Mouse (Mus musculus) spleen, adult 2 months (tissue): ENCODE measurements at regions not wholly inside any gene's neighbourhood (a gene's known extent, or its start where the extent isn't known, plus 50 kb on each side); places are given as distances from the start of the nearest gene placed in this dataset.

ENCODE experiments used
- DNase-seq, 2 experiments: peaks; one replicate each; pipeline versions ENCODE4 v3.0.0 to v3.0.0-alpha.2; 2012 to 2021; ENCODE audit warnings: low spot score in 2 of 2, low read depth in 1 of 2
- H3K27ac ChIP-seq: fragments of 200-500 bp; 2 replicates; pipeline ENCODE4 v1.5.1; 2012; ENCODE audit warnings: low read length, inconsistent platforms; ENCODE audit not compliant: insufficient read depth
- H3K27me3 ChIP-seq: fragments of 200-500 bp; 2 replicates; pipeline ENCODE4 v1.6.1; 2012; ENCODE audit warnings: mild to moderate bottlenecking, moderate library complexity, low read length, inconsistent platforms; ENCODE audit not compliant: control insufficient read depth, insufficient read depth
- H3K36me3 ChIP-seq: fragments of 200-500 bp; 2 replicates; pipeline ENCODE4 v1.6.1; 2012; ENCODE audit warnings: mild to moderate bottlenecking, low read length, inconsistent platforms; ENCODE audit not compliant: control insufficient read depth, insufficient read depth
- H3K4me1 ChIP-seq: fragments of 200-500 bp; 2 replicates; pipeline ENCODE4 v1.6.1; 2011; ENCODE audit warnings: inconsistent platforms; ENCODE audit not compliant: control insufficient read depth, insufficient read depth, insufficient read length
- H3K4me3 ChIP-seq: fragments of 200-500 bp; 2 replicates; pipeline ENCODE4 v1.5.1; 2011; ENCODE audit warnings: mild to moderate bottlenecking, inconsistent platforms; ENCODE audit not compliant: insufficient read depth, insufficient read length; ENCODE audit errors: extremely low read depth
- CTCF ChIP-seq: fragments of 200-500 bp; IDR thresholded peaks from 2 replicates; pipeline ENCODE4 v1.5.1; 2011; ENCODE audit warnings: mild to moderate bottlenecking, inconsistent platforms; ENCODE audit not compliant: insufficient read depth, insufficient read length, insufficient replicate concordance; ENCODE audit errors: extremely low read depth
- POLR2A ChIP-seq: fragments of 200-500 bp; IDR thresholded peaks from 2 replicates; pipeline ENCODE4 v1.6.1; 2011; ENCODE audit warnings: low read depth, low read length, inconsistent platforms
- WGBS: fragments of 180-500 bp; shearing (Covaris S2); methylation state at CpG from one replicate; pipeline ENCODE4 v1.1.7; 2018; 5-methylcytosine and 5-hydroxymethylcytosine counted together

DNA sequence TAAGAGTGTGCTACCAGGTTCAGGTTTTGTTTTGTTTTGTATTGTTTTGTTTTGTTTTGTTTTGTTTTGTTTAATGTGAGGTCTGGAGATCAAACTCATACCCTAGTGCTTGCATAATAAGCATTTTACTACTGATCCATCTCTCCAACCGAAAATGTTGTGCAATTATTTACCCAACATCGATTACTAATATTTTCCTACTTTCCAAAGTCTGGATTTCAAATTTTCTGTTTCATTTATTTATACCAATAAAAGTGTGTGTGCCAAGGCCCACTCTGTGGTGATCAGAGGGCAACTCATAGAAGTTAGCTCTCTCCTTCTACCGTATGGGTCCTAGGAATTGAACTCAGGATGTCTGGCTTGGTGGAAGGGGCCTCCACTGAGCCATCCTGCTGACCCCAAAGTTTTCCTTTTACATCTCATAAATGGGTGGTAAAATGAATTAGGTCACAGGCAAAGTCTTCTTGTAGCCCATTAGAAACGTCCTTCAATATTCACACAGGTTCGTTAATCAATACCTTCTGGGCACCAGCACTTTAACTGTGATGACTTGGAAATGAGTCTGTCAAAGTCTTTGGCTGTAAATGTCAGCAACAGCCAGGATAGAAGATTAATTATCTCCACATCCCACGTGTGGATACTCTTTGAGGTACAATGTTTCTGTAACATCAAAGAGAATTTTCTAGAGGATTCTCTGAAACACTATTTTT is 158.9 kb upstream of the Mgat5 start:
- no peaks in the 10 kb centered on the region for H3K4me1 ChIP-seq
- no peak overlapping the region for H3K27ac ChIP-seq
- no peaks in the 10 kb centered on the region for H3K27me3 ChIP-seq
- WGBS, result 77% methylated on average over 6 of the region's 6 CpGs
- no peak for DNase-seq
- TF ChIP-seq CTCF, result no peak
- no peak for TF ChIP-seq POLR2A
- no peak overlapping the region for H3K4me3 ChIP-seq
- no peaks in the 10 kb centered on the region for H3K36me3 ChIP-seq

DNA sequence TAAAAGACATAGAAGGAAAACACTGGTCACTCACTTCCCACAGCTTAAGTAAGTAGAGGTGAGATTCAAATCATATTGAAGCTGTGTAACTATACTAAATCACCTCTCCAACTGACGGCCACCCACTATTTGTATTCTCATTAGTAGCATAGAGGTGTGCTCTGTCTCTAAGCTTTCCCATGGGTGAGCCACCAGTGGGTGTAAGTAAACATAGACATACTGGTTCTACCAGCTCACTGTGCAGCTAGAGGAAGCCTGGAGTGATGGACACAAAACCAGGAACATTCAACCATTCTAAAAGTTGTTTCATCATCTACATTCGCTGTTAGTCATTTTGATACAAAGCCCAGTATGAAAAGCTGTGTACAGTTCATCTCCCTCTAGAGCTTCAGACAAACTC is 170.1 kb upstream of the Mgat5 start:
- Histone ChIP-seq H3K4me1 (no peaks in the 10 kb centered on the region), H3K4me3 (no peak overlapping the region; the same call in 1 of the 2 replicates), H3K27me3 (no peaks in the 10 kb centered on the region), H3K36me3 (no peaks in the 10 kb centered on the region), H3K27ac (no peak overlapping the region)
- no peak for TF ChIP-seq POLR2A
- TF ChIP-seq CTCF, result no peak
- WGBS, result 93% methylated on average over 2 of the region's 2 CpGs
- DNase-seq, result no peak

DNA sequence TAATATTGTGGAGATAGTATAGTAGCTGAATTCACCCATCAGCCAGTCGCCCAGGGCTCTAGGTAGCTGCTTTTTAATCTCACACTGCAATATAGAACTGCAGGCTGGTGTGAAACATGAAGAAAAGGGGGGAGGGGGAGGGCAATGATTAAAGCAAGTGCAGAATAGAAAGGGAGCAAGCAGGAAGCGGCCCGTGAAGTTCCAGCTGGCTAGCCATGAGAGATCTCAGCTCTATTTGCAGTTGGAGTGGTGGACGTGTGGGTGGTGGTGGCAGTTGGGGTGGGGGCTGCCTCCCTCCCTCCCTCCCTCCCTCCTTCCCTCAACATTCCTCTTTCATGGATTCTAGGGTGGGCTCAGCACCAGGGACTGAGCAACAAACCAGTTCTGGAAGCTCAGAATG is 173.3 kb upstream of the Mgat5 start:
- TF ChIP-seq CTCF (no peak), POLR2A (no peak)
- 33% methylated on average over 4 of the region's 4 CpGs for WGBS
- DNase-seq, result no peak
- no peak overlapping the region for H3K4me3 ChIP-seq
- no peak overlapping the region for H3K27ac ChIP-seq
- H3K4me1 ChIP-seq, result no peaks in the 10 kb centered on the region
- no peaks in the 10 kb centered on the region for H3K36me3 ChIP-seq
- no peaks in the 10 kb centered on the region for H3K27me3 ChIP-seq

DNA sequence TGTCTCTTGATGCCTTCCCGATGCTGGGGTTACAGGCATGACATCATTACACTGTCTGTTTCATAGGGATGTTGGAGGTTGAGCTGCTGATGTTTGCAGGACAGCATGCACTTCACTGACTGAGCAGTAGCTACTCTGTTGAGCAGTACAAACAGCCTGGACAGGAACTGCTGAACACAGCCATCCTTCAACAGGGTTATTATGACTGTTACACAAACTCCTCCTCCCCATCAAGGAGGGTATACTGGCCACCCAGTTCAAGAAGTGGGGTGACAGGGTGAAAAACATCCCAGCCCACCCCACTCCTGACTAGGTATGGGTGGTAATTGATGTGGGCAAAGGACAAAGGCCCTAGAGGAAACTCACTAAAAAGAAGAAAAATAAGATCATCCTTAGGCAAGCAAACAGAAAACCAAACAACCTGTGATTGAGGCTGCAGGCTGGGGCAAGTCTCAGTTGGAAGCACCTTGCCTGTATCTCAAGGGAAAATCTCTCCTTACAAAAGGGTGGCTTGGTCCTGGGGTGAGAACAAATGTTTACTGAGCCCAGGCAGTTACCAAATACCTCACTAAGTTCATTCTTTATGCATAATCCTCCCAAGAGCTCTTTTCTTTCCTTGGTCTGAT is 175.8 kb upstream of the Mgat5 start:
- WGBS, result 69% methylated on average over 1 of the region's 1 CpGs
- DNase-seq, result no peak
- no peak overlapping the region for H3K4me3 ChIP-seq
- no peak overlapping the region for H3K27ac ChIP-seq
- TF ChIP-seq POLR2A (no peak), CTCF (no peak)
- no peaks in the 10 kb centered on the region for H3K36me3 ChIP-seq
- H3K4me1 ChIP-seq, result no peaks in the 10 kb centered on the region
- no peaks in the 10 kb centered on the region for H3K27me3 ChIP-seq

DNA sequence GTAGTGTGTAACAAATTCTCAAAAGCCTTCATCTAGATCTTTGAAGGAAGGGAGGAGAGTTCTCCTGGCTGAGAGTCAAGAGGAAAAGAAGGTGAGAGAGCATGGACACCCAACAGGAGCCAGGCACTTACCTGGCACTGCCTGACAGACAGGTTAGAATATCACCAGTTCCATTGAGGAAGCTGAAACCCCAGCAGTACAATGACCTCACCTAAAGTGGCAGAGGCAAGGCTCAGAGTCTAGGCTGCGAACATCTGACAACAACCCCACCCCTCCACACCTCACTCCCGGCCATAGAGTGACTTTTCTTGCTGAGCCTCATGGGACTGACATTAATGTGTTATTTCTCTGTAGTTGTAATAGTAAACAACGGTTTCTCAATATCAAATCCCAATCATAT is 181.7 kb upstream of the Mgat5 start:
- Histone ChIP-seq H3K4me1 (no peaks in the 10 kb centered on the region), H3K36me3 (no peaks in the 10 kb centered on the region), H3K27me3 (no peaks in the 10 kb centered on the region), H3K4me3 (no peak overlapping the region), H3K27ac (no peak overlapping the region)
- WGBS, result 78% methylated on average over 3 of the region's 3 CpGs
- no peak for DNase-seq
- TF ChIP-seq POLR2A (no peak), CTCF (no peak)

DNA sequence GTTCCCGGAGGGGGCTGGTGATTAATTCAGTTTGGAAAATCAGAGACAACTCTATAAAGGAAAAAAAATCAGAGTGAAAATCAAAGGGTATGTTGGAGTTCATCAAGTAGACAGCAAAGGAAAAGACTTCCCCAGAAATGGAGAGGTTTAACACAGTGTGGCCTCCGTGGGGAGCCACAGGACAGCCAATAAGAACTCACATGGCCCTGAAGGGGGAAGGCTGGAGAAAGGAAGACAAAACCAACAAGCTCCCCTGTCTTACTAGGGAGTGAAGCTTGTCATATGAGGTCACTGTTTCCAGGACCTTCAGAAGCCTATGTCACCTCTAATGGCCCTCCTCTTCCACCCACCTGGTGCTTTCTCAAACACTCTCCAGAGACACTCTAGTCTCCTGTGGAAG is 187.1 kb upstream of the Nckap5 start:
- Histone ChIP-seq H3K27ac (no peak overlapping the region), H3K27me3 (no peaks in the 10 kb centered on the region), H3K36me3 (no peaks in the 10 kb centered on the region), H3K4me1 (no peaks in the 10 kb centered on the region), H3K4me3 (no peak overlapping the region)
- no peak for DNase-seq
- 71% methylated on average over 2 of the region's 2 CpGs for WGBS
- TF ChIP-seq CTCF (no peak), POLR2A (no peak)

DNA sequence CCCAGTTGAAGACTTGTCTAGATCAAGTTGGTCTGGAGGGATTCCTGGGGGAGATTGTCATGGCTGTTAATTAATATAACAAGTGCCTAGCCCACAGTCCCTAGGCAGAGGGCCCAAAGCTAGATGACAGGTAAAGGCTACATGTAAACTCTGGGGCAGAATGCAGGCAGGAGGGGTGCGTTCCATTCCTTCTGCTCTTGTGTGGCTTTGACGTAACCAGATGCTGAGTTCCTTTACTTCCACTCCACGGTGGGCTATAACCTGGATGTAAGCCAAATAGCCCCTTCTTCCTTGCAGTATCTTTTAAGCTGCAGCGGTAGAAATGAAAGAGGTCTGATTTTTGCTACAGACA is 185.3 kb upstream of the Nckap5 start:
- Histone ChIP-seq H3K36me3 (no peaks in the 10 kb centered on the region), H3K27me3 (no peaks in the 10 kb centered on the region), H3K4me1 (no peaks in the 10 kb centered on the region), H3K4me3 (no peak overlapping the region), H3K27ac (no peak overlapping the region)
- 84% methylated on average over 4 of the region's 4 CpGs for WGBS
- no peak for TF ChIP-seq POLR2A
- TF ChIP-seq CTCF, result no peak
- DNase-seq, result no peak
